Mouse (Mus musculus) Patski (cell line): ENCODE results near the gene Synpo2. TPM values are rescaled to one million over a fixed set of nuclear protein-coding genes. Genes with fewer than 3 reads are reported as not detected.
A peak's percentile ranks its signal among the peaks of the same experiment; 100 is the strongest.

Experiments used
- ATAC-seq: fragments of 100-300 bp; one replicate; pipeline ENCODE4 v1.8.0; 2021
- CTCF ChIA-PET: fragments of 350-600 bp; sonication (Branson Sonifier 250); formaldehyde crosslinking; loops from one replicate; lab custom pipeline; 2022; ENCODE audit warnings: inconsistent platforms; lab: Charles Lee
- POLR2A ChIA-PET: fragments of 350-600 bp; sonication (Branson Sonifier 250); formaldehyde crosslinking; loops from one replicate; lab custom pipeline; 2022; ENCODE audit warnings: antibody characterized with exemption, inconsistent platforms; lab: Charles Lee
- DNase-seq: peaks from one replicate; pipeline ENCODE4 v3.0.0-alpha.2; 2011; ENCODE audit warnings: low read depth, low spot score
- H3K27me3 ChIP-seq: fragments of 371-371 bp; one replicate; pipeline ENCODE4 v1.5.1; 2021
- CTCF ChIP-seq: fragments of 100-300 bp; IDR thresholded peaks from one replicate; pipeline ENCODE4 v1.5.1; 2021
- in situ Hi-C: fragments of 300-500 bp; cut with MboI; formaldehyde crosslinking; loops from 3 replicates; pipeline ENCODE4 v1.11.1; 2018; ENCODE audit warnings: low pct_unique_long_range_greater_than_20kb, mixed read lengths
- polyA plus RNA-seq: library from polyadenylated mRNA; unstranded; gene quantifications from one replicate; pipeline ENCODE4 v1.2.3, GENCODE M21; 2021

The Synpo2 gene
- 0.83 TPM for polyA plus RNA-seq

DNA sequence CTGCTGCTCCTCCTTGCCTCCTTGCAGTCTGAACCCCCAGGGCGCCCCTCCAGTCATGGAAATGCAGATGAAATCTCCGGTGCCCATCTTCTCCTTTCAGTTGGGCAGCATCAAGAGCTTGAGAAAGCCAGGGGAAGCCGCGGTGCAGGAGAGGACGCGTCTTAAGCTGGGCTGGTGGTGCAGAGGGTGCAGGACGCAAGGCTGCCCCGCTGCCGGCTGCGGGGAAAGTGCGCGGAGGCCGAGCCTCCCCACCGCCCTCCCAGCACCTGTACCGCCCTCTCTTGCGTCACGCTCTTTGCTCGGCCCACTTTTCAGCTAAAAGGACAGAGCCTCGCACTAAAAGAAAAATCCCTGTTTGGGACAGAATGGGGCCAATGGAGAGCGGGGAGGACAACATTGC is at the start of gene Synpo2:
Gene Synpo2, minus strand, starts transcription at position 229 of the 400 bp plus-strand sequence.
- ATAC-seq (no peak), DNase-seq (no peak)
- ChIA-PET CTCF (interaction anchor here (0.8 to 4.2 kb wide), 23 partner anchors 10 to 136 kb away, joined by 3 to 69 read pairs (median 13); partner anchors contain the start of gene Sec24d), POLR2A (interaction anchor here (1.0 to 1.1 kb wide), 3 partner anchors 36 to 77 kb away, joined by 3 read pairs; no protein-coding TSS in a partner anchor)
- TF ChIP-seq CTCF, result no peak
- in situ Hi-C loops, result no loop called here
- no peaks in the 10 kb centered on the region for H3K27me3 ChIP-seq

- POLR2A ChIA-PET, result no interaction called here
- DNase-seq, result no peak
Observed at GRCm38 (mm10) chr3:123285649-123286048, 49.7 kb upstream of the Synpo2 start.

GRCm38 (mm10) chr3:123284284-123284683 is 48.3 kb upstream of the Synpo2 start:
- CTCF ChIA-PET, result interaction anchor here (0.9 to 5.1 kb wide), 4 partner anchors 10 to 87 kb away, joined by 3 to 31 read pairs (median 4); no protein-coding TSS in a partner anchor
- POLR2A ChIA-PET, result interaction anchor here (0.6 kb wide), 1 partner anchor 45 kb away, joined by 3 read pairs; no protein-coding TSS in a partner anchor

More at GRCm38 (mm10) chr3:123285649-123286048, 49.7 kb upstream of the Synpo2 start:
- CTCF ChIA-PET, result interaction anchor here (1.4 kb wide), 1 partner anchor 86 kb away, joined by 3 read pairs; no protein-coding TSS in a partner anchor
- TF ChIP-seq CTCF, result no peak
- no peak for ATAC-seq
- H3K27me3 ChIP-seq, result no peaks in the 10 kb centered on the region
- in situ Hi-C loops, result no loop called here

GRCm38 (mm10) chr3:123282866-123283615 is 47.1 kb upstream of the Synpo2 start:
- ChIA-PET POLR2A (interaction anchor here (0.6 to 0.7 kb wide), 3 partner anchors 47 to 1914 kb away, joined by 3 read pairs; partner anchors contain the start of gene Synpo2), CTCF (interaction anchor here (1.0 to 5.1 kb wide), 4 partner anchors 11 to 47 kb away, joined by 3 to 31 read pairs (median 4); partner anchors contain the start of genes Sec24d and Synpo2)
- in situ Hi-C loops, result no loop called here
- DNase-seq (no peak), ATAC-seq (no peak)
- no peaks in the 10 kb centered on the region for H3K27me3 ChIP-seq
- no peak for TF ChIP-seq CTCF

More at GRCm38 (mm10) chr3:123284284-123284683, 48.3 kb upstream of the Synpo2 start:
- H3K27me3 ChIP-seq, result no peaks in the 10 kb centered on the region
- no peak for ATAC-seq
- TF ChIP-seq CTCF, result no peak
- DNase-seq, result no peak
- in situ Hi-C loops, result no loop called here

- in situ Hi-C loops, result no loop called here
- POLR2A ChIA-PET, result interaction anchor here (0.6 to 2.0 kb wide), 7 partner anchors 8 to 145 kb away, joined by 3 to 10 read pairs (median 3); no protein-coding TSS in a partner anchor
- CTCF ChIA-PET, result interaction anchor here (0.7 to 2.1 kb wide), 8 partner anchors 13 to 99 kb away, joined by 3 to 13 read pairs (median 4); partner anchors contain the start of gene Synpo2
- TF ChIP-seq CTCF, result no peak
- ATAC-seq (peak; percentile 64), DNase-seq (peak; percentile 46)
- H3K27me3 ChIP-seq, result no peaks in the 10 kb centered on the region
Observed at GRCm38 (mm10) chr3:123267741-123268201, 31.8 kb upstream of the Synpo2 start.

GRCm38 (mm10) chr3:123266753-123267651 is 31.1 kb upstream of the Synpo2 start, which contains the start of gene Sec24d:
TSS of gene Sec24d (plus strand) at chr3:123267455.
- POLR2A ChIA-PET, result interaction anchor here (0.6 to 2.0 kb wide), 10 partner anchors 9 to 144 kb away, joined by 3 to 10 read pairs (median 3); no protein-coding TSS in a partner anchor

DNA sequence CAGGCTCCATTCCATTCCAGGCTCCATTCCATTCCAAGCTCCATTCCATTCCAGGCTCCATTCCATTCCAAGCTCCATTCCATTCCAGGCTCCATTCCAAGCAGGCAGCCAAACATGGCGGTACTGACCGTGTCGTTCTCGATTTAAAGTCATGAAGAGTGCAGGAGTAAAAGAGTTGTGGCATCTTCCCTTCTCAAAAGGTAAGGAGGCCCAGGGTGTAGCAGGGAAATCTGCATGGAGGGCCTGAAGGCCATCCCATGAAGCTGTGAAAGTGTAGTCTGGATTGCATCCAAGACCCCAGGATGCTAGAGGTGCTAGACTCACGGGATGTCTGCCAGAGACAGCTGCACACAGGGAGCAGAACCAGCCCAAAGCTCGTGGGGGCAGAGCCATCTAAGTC is 28.8 kb upstream of the Synpo2 start:
- ChIA-PET POLR2A (no interaction called here), CTCF (interaction anchor here (1.6 kb wide), 1 partner anchor 30 kb away, joined by 4 read pairs; no protein-coding TSS in a partner anchor)
- H3K27me3 ChIP-seq, result no peaks in the 10 kb centered on the region
- DNase-seq (no peak), ATAC-seq (no peak)
- in situ Hi-C loops, result no loop called here
- no peak for TF ChIP-seq CTCF

More at GRCm38 (mm10) chr3:123266753-123267651, 31.1 kb upstream of the Synpo2 start, which contains the start of gene Sec24d:
- peak; percentile 74 for ATAC-seq
- no peak for TF ChIP-seq CTCF
- in situ Hi-C loops, result no loop called here
- CTCF ChIA-PET, result interaction anchor here (0.8 to 2.1 kb wide), 5 partner anchors 14 to 54 kb away, joined by 3 to 13 read pairs (median 4); partner anchors contain the start of gene Synpo2
- no peak for DNase-seq
- H3K27me3 ChIP-seq, result no peaks in the 10 kb centered on the region

- ChIA-PET POLR2A (interaction anchor here (0.6 kb wide), 1 partner anchor 242 kb away, joined by 3 read pairs; no protein-coding TSS in a partner anchor), CTCF (interaction anchor here (0.6 to 1.2 kb wide), 2 partner anchors 58 to 70 kb away, joined by 3 to 4 read pairs; no protein-coding TSS in a partner anchor)
- ATAC-seq (no peak), DNase-seq (no peak)
- H3K27me3 ChIP-seq, result no peaks in the 10 kb centered on the region
- in situ Hi-C loops, result no loop called here
- TF ChIP-seq CTCF, result no peak
Observed at GRCm38 (mm10) chr3:123258709-123259108, 22.8 kb upstream of the Synpo2 start.
